Mouse (Mus musculus): ENCODE results near the gene Stk39.

The Stk39 gene

GRCm38 (mm10) chr2:68471759-68472550 lies at the start of gene Stk39:
Gene Stk39 (minus strand): TSS chr2:68472268.
- in situ Hi-C loops (cut with MboI; ENCODE audit: low pct_unique_long_range_greater_than_20kb in 1 of 2, low sequenced_read_pairs in 2 of 2, unreplicated experiment in 1 of 2) = no loop called here

DNA sequence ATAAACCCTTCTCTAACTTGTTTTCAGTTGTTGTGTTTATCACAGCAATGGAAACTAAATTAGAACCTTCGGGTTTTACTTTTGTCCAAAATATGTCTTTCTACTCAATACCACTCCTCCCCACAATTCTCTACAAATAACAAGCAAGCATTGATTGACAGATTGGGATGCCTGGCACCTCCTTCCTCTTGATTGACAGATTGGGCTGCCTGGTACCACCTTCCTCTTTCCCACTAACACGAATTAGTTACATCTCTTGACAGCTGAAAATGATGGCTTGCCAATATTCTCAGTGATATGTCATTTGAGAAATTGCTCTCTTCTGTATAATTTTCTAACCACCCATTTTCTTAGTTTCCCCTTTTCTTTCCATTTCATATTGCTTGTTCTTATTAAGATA lies 43.3 kb upstream of the Stk39 start:
- in situ Hi-C loops (cut with MboI; ENCODE audit: low pct_unique_long_range_greater_than_20kb in 1 of 2, low sequenced_read_pairs in 2 of 2, unreplicated experiment in 1 of 2) = no loop called here

DNA sequence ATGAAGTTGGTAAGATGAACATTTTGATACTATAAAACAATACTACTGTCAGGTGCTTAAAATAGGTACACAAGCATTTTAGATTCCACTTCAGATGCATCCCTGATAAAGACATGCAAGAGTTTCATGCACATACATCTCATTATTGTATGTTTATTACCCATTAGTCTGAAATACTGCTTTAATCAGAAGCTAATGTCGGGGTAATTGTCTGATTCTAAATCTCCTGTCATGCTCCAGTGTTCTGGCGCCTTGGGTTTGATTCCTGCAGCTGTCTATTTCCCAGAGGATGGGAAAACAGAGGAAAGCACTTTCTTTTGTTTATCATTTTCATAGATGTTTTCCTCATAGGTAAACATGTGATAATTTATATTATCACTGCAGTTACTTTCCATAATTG lies 31.1 kb upstream of the Stk39 start:
- in situ Hi-C loops (cut with MboI; ENCODE audit: low pct_unique_long_range_greater_than_20kb in 1 of 2, low sequenced_read_pairs in 2 of 2, unreplicated experiment in 1 of 2) = no loop called here

- in situ Hi-C loops (cut with MboI; ENCODE audit: low pct_unique_long_range_greater_than_20kb in 1 of 2, low sequenced_read_pairs in 2 of 2, unreplicated experiment in 1 of 2) = no loop called here
Measured at GRCm38 (mm10) chr2:68502734-68503133, 30.7 kb upstream of the Stk39 start.

DNA sequence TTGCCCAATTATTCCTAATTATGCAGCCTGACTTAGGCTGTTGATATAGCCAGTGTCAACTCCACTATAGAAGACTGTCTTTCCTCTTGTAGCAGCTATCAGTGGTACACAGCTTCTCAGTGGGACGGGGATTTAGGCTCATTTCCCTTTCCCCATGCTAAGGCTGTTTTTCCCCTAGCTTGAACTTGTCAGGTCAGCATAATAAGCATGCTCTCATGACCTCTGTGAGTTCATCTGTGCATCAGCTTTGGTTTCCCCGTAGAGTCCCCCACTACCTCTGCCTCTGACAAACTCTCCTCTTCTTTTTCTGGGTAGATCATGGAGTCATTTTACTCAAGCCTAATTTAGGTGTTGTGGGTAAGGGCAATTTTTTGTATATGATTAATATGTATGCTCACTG lies 30.2 kb upstream of the Stk39 start:
- in situ Hi-C loops (cut with MboI; ENCODE audit: low pct_unique_long_range_greater_than_20kb in 1 of 2, low sequenced_read_pairs in 2 of 2, unreplicated experiment in 1 of 2) = no loop called here

DNA sequence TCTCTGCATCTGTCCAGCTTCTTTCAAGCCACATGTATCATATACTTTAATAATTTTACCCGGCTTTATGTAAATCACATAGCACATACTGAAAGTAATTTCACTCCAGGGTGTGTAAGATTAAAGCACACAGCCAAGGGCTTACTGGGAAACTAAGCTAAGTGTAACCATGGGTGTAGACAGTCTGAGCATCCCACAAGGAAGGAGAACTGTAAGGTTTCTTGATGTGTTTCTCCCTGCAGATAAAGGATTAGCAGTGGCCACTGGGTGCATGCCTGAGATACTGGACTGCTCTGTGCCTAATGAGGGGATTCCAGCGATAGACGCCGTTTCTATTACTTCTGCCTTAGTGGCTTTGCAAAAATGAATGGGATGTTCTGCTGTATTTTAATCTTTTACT lies 14.2 kb upstream of the Stk39 start:
- in situ Hi-C loops (cut with MboI; ENCODE audit: low pct_unique_long_range_greater_than_20kb in 1 of 2, low sequenced_read_pairs in 2 of 2, unreplicated experiment in 1 of 2) = no loop called here

GRCm38 (mm10) chr2:68485141-68485540 lies 13.1 kb upstream of the Stk39 start:
- in situ Hi-C loops (cut with MboI; ENCODE audit: low pct_unique_long_range_greater_than_20kb in 1 of 2, low sequenced_read_pairs in 2 of 2, unreplicated experiment in 1 of 2) = no loop called here

DNA sequence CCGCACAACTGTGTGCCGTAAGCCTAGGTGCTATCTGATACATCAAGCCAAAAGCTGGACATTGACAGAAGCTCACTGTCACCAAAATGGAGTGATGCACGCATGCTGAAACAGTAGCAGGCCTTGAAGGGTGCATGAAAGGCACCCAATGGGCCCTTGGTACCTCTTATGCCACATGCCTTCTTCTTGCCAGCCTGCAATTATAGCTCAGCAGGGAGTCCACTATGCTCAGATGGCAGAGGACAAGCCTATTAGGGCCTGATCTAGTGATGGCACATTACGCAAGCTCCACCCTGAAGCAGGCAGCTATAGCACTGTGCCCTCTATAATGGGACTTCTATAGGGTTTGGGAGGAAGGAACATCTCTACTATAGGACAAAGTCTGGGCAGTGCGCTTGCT lies 10.8 kb upstream of the Stk39 start:
- in situ Hi-C loops (cut with MboI; ENCODE audit: low pct_unique_long_range_greater_than_20kb in 1 of 2, low sequenced_read_pairs in 2 of 2, unreplicated experiment in 1 of 2) = no loop called here

DNA sequence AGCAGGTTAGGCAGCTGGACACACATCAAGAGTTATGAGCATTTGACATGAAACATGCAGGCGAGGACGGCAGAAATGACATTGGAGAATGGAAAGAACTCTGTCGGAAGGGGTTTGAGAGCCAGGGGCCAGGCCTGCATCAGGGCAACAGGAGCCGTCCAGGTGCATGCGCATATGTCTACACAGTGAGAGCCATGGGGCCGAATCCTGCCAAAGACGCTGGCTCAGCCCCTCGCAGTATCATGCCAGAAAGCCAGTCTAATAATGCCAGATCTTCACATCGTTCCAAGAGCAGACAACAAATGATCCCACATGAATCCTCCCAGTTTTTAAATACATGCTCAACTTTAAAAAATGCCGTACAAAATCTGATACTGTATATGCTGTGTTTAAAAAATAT lies 7.8 kb upstream of the Stk39 start:
- in situ Hi-C loops (cut with MboI; ENCODE audit: low pct_unique_long_range_greater_than_20kb in 1 of 2, low sequenced_read_pairs in 2 of 2, unreplicated experiment in 1 of 2) = no loop called here

DNA sequence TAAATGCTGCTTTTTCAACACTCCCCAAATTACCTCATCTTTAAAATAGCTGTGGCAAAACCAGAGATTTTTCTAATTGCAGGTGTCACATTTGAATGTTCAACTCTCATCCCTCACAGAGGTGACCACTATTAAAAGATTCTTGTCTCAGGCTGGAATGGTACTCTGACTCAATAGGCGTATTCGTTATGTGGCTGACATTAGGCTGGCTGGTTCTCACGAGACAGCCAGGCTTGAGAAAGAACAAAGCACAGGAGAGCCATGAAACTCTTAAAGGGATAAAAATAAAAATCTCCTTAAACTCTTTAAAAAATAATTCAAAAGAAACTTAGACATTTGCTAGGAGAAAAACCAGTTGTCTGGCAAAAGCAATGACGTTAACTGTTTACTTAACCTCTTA lies 853 bp upstream of the Stk39 start:
- in situ Hi-C loops (cut with MboI; ENCODE audit: low pct_unique_long_range_greater_than_20kb in 1 of 2, low sequenced_read_pairs in 2 of 2, unreplicated experiment in 1 of 2) = no loop called here

GRCm38 (mm10) chr2:68472551-68472910 lies 463 bp upstream of the Stk39 start:
- in situ Hi-C loops (cut with MboI; ENCODE audit: low pct_unique_long_range_greater_than_20kb in 1 of 2, low sequenced_read_pairs in 2 of 2, unreplicated experiment in 1 of 2) = no loop called here

- in situ Hi-C loops (cut with MboI; ENCODE audit: low pct_unique_long_range_greater_than_20kb in 1 of 2, low sequenced_read_pairs in 2 of 2, unreplicated experiment in 1 of 2) = no loop called here
Measured at GRCm38 (mm10) chr2:68470891-68471758, 943 bp downstream of the Stk39 start.

DNA sequence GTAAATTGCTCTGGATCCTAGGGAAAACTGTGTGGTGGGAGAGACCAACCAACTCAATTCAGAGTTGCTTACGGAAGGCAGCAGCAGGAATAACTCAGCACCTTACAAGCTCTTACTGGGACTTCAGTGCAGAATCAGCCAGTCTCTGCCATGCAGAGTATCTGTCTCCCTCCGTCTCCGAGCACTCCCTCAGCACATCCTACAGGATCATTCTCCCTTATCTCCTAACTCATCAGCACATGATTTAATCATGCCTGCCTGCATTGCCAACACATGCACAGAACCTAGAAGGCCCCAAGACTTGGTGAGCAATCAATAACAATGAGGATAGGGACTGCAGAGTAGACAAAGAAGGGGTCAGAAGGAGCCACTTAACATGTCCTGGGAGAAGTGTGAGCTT lies 2.6 kb downstream of the Stk39 start:
- in situ Hi-C loops (cut with MboI; ENCODE audit: low pct_unique_long_range_greater_than_20kb in 1 of 2, low sequenced_read_pairs in 2 of 2, unreplicated experiment in 1 of 2) = no loop called here

- in situ Hi-C loops (cut with MboI; ENCODE audit: low pct_unique_long_range_greater_than_20kb in 1 of 2, low sequenced_read_pairs in 2 of 2, unreplicated experiment in 1 of 2) = no loop called here
Measured at GRCm38 (mm10) chr2:68468698-68469097, 3.4 kb downstream of the Stk39 start.

- in situ Hi-C loops (cut with MboI; ENCODE audit: low pct_unique_long_range_greater_than_20kb in 1 of 2, low sequenced_read_pairs in 2 of 2, unreplicated experiment in 1 of 2) = no loop called here
Measured at GRCm38 (mm10) chr2:68468259-68468658, 3.8 kb downstream of the Stk39 start.

DNA sequence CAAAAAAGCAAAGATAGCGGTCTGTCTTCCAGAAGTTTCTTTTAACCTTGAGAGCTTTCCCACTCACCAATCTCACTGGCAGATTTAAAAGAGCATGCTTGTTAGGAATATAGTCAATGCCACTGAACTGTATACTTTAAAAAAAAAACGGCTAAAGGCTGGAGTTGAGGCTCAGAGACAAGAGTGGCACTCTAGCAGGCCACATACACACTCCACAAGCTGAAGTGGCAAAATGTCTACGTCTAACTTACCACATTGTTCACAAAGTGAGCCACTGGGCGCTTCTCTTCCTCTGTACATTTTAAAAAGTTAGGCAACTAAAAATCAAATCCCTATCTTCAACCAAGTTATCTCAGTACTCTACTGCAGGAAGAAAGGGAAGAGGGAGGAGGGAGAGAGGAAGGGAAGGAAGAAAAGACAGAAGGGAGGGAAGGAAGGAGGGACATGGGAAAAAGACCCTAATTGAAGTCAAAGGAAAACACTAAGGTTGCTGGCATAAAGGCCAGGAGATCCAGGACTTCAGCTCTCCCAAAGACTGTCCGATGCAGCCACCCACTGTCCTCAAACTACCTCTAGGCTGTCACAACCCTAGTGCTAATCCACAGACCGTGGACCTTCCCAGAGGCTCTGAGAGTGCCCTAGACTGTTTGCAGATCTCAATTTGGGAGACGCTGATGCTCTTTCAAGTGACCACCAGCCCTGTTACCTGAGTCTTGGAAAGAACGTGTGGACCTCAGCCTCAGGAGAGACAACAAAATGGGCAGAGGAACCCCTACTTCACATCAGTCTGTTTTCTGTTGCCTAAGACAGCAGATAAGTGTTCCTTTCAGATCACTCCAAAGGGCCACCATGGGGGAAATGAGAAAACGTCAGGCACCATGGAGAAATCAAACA lies 4.7 kb downstream of the Stk39 start:
- in situ Hi-C loops (cut with MboI; ENCODE audit: low pct_unique_long_range_greater_than_20kb in 1 of 2, low sequenced_read_pairs in 2 of 2, unreplicated experiment in 1 of 2) = no loop called here

DNA sequence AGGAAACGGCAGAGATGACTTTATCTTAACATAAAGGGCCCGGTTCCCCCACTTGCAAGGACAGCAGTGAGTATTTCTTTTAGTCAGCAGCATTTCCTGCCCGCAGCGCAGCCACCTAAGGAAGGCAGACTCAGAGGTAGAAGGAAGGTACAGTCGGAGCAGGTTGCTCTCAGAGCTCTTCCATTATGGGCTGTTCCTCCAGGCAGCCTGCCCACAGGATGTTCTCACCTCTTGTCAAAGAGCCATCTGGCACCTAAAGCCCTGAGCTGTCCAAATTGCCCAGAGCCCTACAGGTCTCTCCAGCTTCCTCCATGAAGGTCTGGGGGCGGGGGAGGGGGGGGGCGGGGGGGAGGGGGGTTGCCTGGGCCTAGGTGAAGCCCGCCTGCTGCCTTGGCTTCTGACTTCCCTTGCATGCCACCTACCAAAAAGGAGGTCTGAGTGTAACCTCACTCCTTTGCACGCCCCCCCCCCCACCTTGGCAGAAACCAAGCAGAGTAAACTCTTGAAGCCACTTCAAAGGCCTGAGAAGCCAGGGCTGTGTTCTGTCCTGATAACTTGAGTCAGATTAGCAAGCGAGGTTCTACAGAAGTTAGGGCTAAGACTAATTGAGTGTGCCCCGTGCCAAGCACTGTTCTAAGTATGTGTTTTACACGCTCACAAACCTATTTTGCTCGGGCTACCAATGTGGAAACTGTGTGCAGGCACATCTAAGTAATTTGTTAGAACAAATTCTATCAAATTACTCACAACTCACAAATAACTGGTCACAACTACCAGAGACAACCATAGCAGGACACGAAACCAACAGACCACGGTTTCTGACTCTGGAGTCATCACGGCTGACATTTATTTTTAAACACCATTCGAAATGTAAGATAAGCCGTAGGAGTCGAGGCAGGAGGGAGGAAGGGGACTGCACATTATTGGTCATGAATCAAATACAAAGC lies 5.7 kb downstream of the Stk39 start:
- in situ Hi-C loops (cut with MboI; ENCODE audit: low pct_unique_long_range_greater_than_20kb in 1 of 2, low sequenced_read_pairs in 2 of 2, unreplicated experiment in 1 of 2) = no loop called here
